Mouse (Mus musculus): Measurements from ENCODE around the gene Pdx1. TPM values are rescaled to one million over a fixed set of nuclear protein-coding genes. Genes with fewer than 3 reads are reported as not detected.

Pdx1 gene
- polyA plus RNA-seq (2015; fragmentation: Nextera tagmentation; extraction: Ambion mirVana), result not detected in 2 replicates

DNA sequence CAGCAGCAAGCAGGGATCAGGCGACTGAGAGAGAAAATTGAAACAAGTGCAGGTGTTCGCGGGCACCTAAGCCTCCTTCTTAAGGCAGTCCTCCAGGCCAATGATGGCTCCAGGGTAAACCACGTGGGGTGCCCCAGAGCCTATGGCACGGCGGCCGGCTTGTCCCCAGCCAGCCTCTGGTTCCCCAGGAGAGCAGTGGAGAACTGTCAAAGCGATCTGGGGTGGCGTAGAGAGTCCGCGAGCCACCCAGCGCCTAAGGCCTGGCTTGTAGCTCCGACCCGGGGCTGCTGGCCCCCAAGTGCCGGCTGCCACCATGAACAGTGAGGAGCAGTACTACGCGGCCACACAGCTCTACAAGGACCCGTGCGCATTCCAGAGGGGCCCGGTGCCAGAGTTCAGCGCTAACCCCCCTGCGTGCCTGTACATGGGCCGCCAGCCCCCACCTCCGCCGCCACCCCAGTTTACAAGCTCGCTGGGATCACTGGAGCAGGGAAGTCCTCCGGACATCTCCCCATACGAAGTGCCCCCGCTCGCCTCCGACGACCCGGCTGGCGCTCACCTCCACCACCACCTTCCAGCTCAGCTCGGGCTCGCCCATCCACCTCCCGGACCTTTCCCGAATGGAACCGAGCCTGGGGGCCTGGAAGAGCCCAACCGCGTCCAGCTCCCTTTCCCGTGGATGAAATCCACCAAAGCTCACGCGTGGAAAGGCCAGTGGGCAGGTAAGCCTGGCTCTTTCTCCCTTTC lies at the start of gene Pdx1:
Gene Pdx1 (plus strand): TSS at position 34 of the 747 bp plus-strand sequence.

DNA sequence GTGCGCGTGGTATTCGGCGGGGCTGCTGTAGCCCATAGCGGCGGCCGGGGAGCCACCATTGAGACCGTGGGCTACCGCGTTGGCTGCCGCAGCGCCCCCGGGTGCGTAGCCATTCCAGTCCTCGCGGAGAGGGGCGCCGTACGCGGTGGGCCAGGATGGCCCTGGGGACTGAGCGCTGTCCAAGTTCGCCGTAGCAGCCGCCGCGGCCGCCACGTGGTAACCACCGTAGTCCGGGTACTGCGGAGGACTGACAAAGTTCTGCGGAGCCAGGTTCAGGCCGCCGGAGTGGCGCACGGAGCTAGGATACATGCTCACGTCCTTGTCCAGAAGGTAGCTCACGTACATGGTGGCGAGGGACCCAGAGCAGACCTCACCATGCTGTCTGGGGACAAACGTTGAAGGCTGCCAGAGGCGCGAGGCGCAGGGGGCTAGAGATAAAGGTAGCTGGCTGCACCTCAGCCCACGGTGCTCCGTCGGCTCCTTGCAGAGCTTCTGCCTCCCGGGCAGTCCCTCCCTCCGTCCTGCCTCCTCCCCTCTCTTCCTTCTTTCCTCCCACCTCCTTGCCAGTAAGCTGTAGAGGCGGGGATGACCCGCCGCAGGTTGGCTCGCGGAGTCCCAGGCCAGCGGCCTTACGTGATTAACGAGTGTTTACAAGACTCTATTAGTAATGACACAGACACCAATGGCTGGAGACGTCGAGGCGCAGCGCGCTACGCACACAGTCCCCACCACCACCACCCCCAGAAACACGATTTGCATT lies 37.1 kb downstream of the Pdx1 start, which contains the start of gene Cdx2:
Gene Cdx2 (minus strand): TSS at position 633 of the 760 bp plus-strand sequence.

DNA sequence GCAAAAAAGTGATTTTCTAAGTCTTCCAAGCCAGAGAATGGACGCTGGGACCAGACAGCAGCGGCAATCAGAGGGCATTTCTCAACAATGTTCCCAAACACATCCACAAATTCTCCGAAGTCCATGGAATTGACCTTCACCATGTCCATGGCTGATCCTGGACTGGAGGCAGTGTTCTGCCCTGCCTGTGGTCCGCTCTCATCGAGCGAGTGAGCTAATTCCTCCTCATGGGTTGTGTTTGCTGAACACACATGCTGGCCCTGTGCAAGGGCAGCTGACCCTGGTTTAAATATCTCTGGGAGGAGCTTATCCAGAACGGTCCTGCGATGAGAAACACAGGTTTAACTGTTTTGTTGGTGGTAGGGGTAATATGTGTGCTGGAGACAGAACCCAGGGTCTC lies 52.4 kb downstream of the Pdx1 start, which contains the start of gene Urad:
Gene Urad (minus strand): TSS at position 258 of the 400 bp plus-strand sequence.

Small RNA genes within 50 kb of the gene (microRNA-seq; reads per million reads assigned to microRNA genes)
- gene Mir7k, result not detected

Other genes with a start within 250 kb of the Pdx1 start
- 9.1 and 11.5 TPM in 2 replicates for gene Lnx2, start 193.4 kb upstream of the Pdx1 start, polyA plus RNA-seq (2015; fragmentation: Nextera tagmentation; extraction: Ambion mirVana)
- 122 and 127 TPM in 2 replicates for gene Polr1d, start 192.9 kb upstream of the Pdx1 start, polyA plus RNA-seq (2015; fragmentation: Nextera tagmentation; extraction: Ambion mirVana)
- not detected in 2 replicates for gene Gsx1, start 81.3 kb upstream of the Pdx1 start, polyA plus RNA-seq (2015; fragmentation: Nextera tagmentation; extraction: Ambion mirVana)
- gene Cdx2, start 37.3 kb downstream of the Pdx1 start, polyA plus RNA-seq (2015; fragmentation: Nextera tagmentation; extraction: Ambion mirVana), result not detected in 2 replicates
- gene Urad, start 52.5 kb downstream of the Pdx1 start, polyA plus RNA-seq (2015; fragmentation: Nextera tagmentation; extraction: Ambion mirVana), result not detected in 2 replicates
- gene Flt3, start 130.5 kb downstream of the Pdx1 start, polyA plus RNA-seq (2015; fragmentation: Nextera tagmentation; extraction: Ambion mirVana), result 0.06 TPM in 1 of 2 replicates, not detected in the other
- 36.8 and 38.6 TPM in 2 replicates for gene Pan3, start 160.2 kb downstream of the Pdx1 start, polyA plus RNA-seq (2015; fragmentation: Nextera tagmentation; extraction: Ambion mirVana)

Data from urinary bladder, postnatal 0 days (tissue).